Mouse (Mus musculus) limb, embryonic 11.5 days (tissue): ENCODE results near the gene Fkbp10. TPM values are rescaled to one million over a fixed set of nuclear protein-coding genes. Genes with fewer than 3 reads are reported as not detected.
A peak's percentile ranks its signal among the peaks of the same experiment; 100 is the strongest.

Source experiments
- ATAC-seq: fragments of 200-750 bp; cut with Nextera tagmentation; 2 replicates; pipeline ENCODE4 v1.8.0; 2017; ENCODE audit warnings: low read depth; ENCODE audit not compliant: insufficient number of reproducible peaks, low FRiP score, low TSS enrichment
- DNase-seq: peaks from one replicate; pipeline ENCODE4 v3.0.0-alpha.2; 2015; ENCODE audit warnings: low spot score
- H3K27ac ChIP-seq: fragments of 300-500 bp; sonication (generic); replicated peaks from 2 replicates; pipeline ENCODE4 v1.5.1; 2014; ENCODE audit warnings: low read depth, mild to moderate bottlenecking, low read length
- H3K27me3 ChIP-seq: fragments of 300-500 bp; sonication (generic); 2 replicates; pipeline ENCODE4 v1.6.1; 2014; ENCODE audit warnings: mild to moderate bottlenecking, low read length, mixed read lengths; ENCODE audit not compliant: control insufficient read depth, insufficient read depth
- H3K36me3 ChIP-seq: fragments of 300-500 bp; sonication (generic); 2 replicates; pipeline ENCODE4 v1.6.1; 2014; ENCODE audit warnings: mild to moderate bottlenecking, low read length, moderate library complexity, mixed read lengths; ENCODE audit not compliant: control insufficient read depth, insufficient read depth
- H3K4me1 ChIP-seq: fragments of 300-500 bp; sonication (generic); 2 replicates; pipeline ENCODE4 v1.6.1; 2014; ENCODE audit warnings: low read length, mixed read lengths; ENCODE audit not compliant: control insufficient read depth, insufficient read depth
- H3K4me2 ChIP-seq: fragments of 300-500 bp; sonication (generic); 2 replicates; pipeline ENCODE4 v1.6.1; 2014; ENCODE audit warnings: low read depth, mild to moderate bottlenecking, moderate library complexity; ENCODE audit not compliant: severe bottlenecking
- H3K4me3 ChIP-seq: fragments of 300-500 bp; sonication (generic); 2 replicates; pipeline ENCODE4 v1.5.1; 2014; ENCODE audit warnings: low read depth, low read length
- H3K9ac ChIP-seq: fragments of 300-500 bp; sonication (generic); 2 replicates; pipeline ENCODE4 v1.6.1; 2014; ENCODE audit warnings: mild to moderate bottlenecking, low read length
- H3K9me3 ChIP-seq: fragments of 300-500 bp; sonication (generic); 2 replicates; pipeline ENCODE4 v1.6.1; 2016; ENCODE audit warnings: low read length; ENCODE audit not compliant: control insufficient read depth
- WGBS: fragments of 180-500 bp; shearing (Covaris S2); extraction: QIAGEN DNeasy Blood & Tissue Kit; methylation state at CpG from one replicate; pipeline ENCODE4 v1.1.7; 2014; 5-methylcytosine and 5-hydroxymethylcytosine counted together
- polyA plus RNA-seq: library from polyadenylated mRNA; unstranded; fragments of >200 nt; fragmentation: Nextera tagmentation; extraction: Ambion mirVana; gene quantifications from 2 replicates; pipeline ENCODE4 v1.2.1, GENCODE M21; 2014

Gene Fkbp10
- polyA plus RNA-seq, 1 experiment from 2014 or later: 81.3 TPM

GRCm38 (mm10) chr11:100403445-100404134, 11.9 kb upstream of the Fkbp10 start:
- H3K4me1 ChIP-seq: no peaks in the 10 kb centered on the region
- no peak for DNase-seq
- no peak overlapping the region for H3K4me3 ChIP-seq
- H3K9me3 ChIP-seq: no peaks in the 10 kb centered on the region
- no peak overlapping the region for H3K9ac ChIP-seq
- no peak overlapping the region for H3K27ac ChIP-seq
- H3K36me3 ChIP-seq: peaks cover under 1% of the 10 kb centered on the region; the same call in 1 of the 2 replicates
- H3K27me3 ChIP-seq: no peaks in the 10 kb centered on the region
- no peak for ATAC-seq
- no peak overlapping the region for H3K4me2 ChIP-seq
- 64% methylated on average over 10 of the region's 10 CpGs for WGBS

GRCm38 (mm10) chr11:100404456-100405074, 10.9 kb upstream of the Fkbp10 start:
- Histone ChIP-seq H3K9me3 (no peaks in the 10 kb centered on the region), H3K4me3 (no peak overlapping the region), H3K4me1 (no peaks in the 10 kb centered on the region), H3K4me2 (no peak overlapping the region), H3K36me3 (peaks cover 4% of the 10 kb centered on the region; the same call in 1 of the 2 replicates), H3K27me3 (no peaks in the 10 kb centered on the region), H3K9ac (no peak overlapping the region), H3K27ac (no peak overlapping the region)
- ATAC-seq (no peak), DNase-seq (no peak)
- WGBS: 87% methylated on average over 3 of the region's 3 CpGs

GRCm38 (mm10) chr11:100406273-100406672, 9.2 kb upstream of the Fkbp10 start:
- Histone ChIP-seq H3K4me3 (no peak overlapping the region), H3K27me3 (no peaks in the 10 kb centered on the region), H3K9me3 (no peaks in the 10 kb centered on the region), H3K36me3 (peaks cover 4% of the 10 kb centered on the region; the same call in 1 of the 2 replicates), H3K4me1 (0 out of 2 replicates have a peak, but pooled peaks cover 3% of the 10 kb centered on the region), H3K4me2 (no peak overlapping the region), H3K27ac (no peak overlapping the region), H3K9ac (no peak overlapping the region)
- DNase-seq (no peak), ATAC-seq (no peak)
- WGBS: 86% methylated on average over 8 of the region's 8 CpGs

GRCm38 (mm10) chr11:100406995-100407705, 8.3 kb upstream of the Fkbp10 start:
- no peak overlapping the region for H3K4me2 ChIP-seq
- WGBS: 81% methylated on average over 5 of the region's 5 CpGs
- H3K27me3 ChIP-seq: no peaks in the 10 kb centered on the region
- ATAC-seq (no peak), DNase-seq (no peak)
- H3K9me3 ChIP-seq: no peaks in the 10 kb centered on the region
- no peak overlapping the region for H3K9ac ChIP-seq
- H3K4me3 ChIP-seq: no peak overlapping the region
- peaks cover 4% of the 10 kb centered on the region; the same call in 1 of the 2 replicates for H3K36me3 ChIP-seq
- 0 out of 2 replicates have a peak, but pooled peaks cover 3% of the 10 kb centered on the region for H3K4me1 ChIP-seq
- H3K27ac ChIP-seq: no peak overlapping the region

- Histone ChIP-seq H3K4me2 (no peak overlapping the region), H3K27ac (no peak overlapping the region), H3K4me1 (peaks cover 9% of the 10 kb centered on the region), H3K27me3 (no peaks in the 10 kb centered on the region), H3K4me3 (no peak overlapping the region), H3K9ac (no peak overlapping the region), H3K9me3 (no peaks in the 10 kb centered on the region), H3K36me3 (peaks cover 4% of the 10 kb centered on the region; the same call in 1 of the 2 replicates)
- peak; percentile 75 for DNase-seq
- no peak; the same call in 1 of the 2 replicates for ATAC-seq
- 42% methylated on average over 10 of the region's 10 CpGs for whole genome bisulfite sequencing
Measured at GRCm38 (mm10) chr11:100408076-100408834, 7.2 kb upstream of the Fkbp10 start.

- DNase-seq (no peak), ATAC-seq (no peak)
- H3K27me3 ChIP-seq: no peaks in the 10 kb centered on the region
- no peaks in the 10 kb centered on the region for H3K9me3 ChIP-seq
- H3K4me2 ChIP-seq: no peak overlapping the region
- H3K9ac ChIP-seq: no peak overlapping the region
- H3K4me1 ChIP-seq: peaks cover 16% of the 10 kb centered on the region
- 92% methylated on average over 12 of the region's 12 CpGs for WGBS
- peaks cover 4% of the 10 kb centered on the region; the same call in 1 of the 2 replicates for H3K36me3 ChIP-seq
- no peak overlapping the region for H3K27ac ChIP-seq
- H3K4me3 ChIP-seq: no peak overlapping the region
Measured at GRCm38 (mm10) chr11:100408835-100409462, 6.5 kb upstream of the Fkbp10 start.

GRCm38 (mm10) chr11:100409686-100410085, 5.8 kb upstream of the Fkbp10 start:
- peaks cover 4% of the 10 kb centered on the region; the same call in 1 of the 2 replicates for H3K36me3 ChIP-seq
- peaks cover 19% of the 10 kb centered on the region for H3K4me1 ChIP-seq
- no peak overlapping the region for H3K4me3 ChIP-seq
- no peak overlapping the region for H3K4me2 ChIP-seq
- DNase-seq (no peak), ATAC-seq (no peak)
- no peaks in the 10 kb centered on the region for H3K9me3 ChIP-seq
- no peak overlapping the region for H3K27ac ChIP-seq
- WGBS: 67% methylated on average over 3 of the region's 3 CpGs
- no peak overlapping the region for H3K9ac ChIP-seq
- no peaks in the 10 kb centered on the region for H3K27me3 ChIP-seq
